Mouse (Mus musculus): ENCODE measurements around the gene Enpp1. TPM values are rescaled to one million over a fixed set of nuclear protein-coding genes. Genes with fewer than 3 reads are reported as not detected.

Enpp1 gene
- 1.7 TPM for polyA plus RNA-seq (2014; fragmentation: Illumina TruSeq; extraction: RNeasy Lipid Tissue Mini Kit (QIAGEN cat#74804); ENCODE audit: low read depth, low replicate concordance)

DNA sequence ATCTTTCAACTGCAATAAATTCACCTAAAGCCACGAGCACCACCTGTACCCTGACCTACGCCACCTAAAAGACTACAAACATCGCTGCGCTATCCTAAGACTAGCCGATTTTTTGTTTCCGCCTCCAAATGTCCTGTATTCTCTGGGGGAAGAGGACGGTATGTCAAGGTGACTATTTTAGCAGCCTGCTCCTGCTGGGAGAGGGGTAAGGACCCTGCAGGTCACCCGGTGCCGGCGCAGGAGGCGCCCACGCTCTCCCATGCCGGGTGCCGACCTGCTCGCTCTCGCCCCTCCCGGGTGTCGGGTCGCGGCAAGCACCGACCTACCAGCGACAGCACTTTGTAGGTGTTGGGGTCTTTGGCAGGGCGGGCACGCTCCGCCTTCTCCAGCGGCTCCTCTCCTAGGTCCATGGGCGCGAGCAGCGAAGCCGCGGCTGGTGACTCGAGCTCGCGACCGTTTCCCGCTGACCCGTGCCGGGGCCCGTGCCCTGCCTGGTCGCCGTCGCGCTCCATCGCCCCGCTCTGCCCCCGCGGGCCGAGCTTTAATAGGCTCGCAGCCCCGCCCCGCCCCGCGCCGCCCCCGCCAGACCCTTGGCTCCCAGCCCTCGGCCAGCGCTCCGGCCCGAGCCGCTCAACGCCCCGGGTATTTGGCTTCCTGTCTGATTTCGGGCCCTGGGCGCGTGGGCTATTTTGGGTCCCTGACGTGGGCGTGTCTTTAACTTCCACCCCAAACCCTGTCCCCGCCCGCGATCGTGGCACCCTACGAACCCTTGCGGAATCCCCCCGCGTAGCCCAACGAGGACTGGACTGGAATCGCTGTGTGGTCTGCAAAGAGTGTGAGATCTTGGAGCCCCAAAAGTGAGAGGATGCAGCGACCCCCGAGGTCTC lies at the start of gene Enpp1:
TSS of gene Enpp1 (minus strand) at position 680 of the 887 bp plus-strand sequence.

DNA sequence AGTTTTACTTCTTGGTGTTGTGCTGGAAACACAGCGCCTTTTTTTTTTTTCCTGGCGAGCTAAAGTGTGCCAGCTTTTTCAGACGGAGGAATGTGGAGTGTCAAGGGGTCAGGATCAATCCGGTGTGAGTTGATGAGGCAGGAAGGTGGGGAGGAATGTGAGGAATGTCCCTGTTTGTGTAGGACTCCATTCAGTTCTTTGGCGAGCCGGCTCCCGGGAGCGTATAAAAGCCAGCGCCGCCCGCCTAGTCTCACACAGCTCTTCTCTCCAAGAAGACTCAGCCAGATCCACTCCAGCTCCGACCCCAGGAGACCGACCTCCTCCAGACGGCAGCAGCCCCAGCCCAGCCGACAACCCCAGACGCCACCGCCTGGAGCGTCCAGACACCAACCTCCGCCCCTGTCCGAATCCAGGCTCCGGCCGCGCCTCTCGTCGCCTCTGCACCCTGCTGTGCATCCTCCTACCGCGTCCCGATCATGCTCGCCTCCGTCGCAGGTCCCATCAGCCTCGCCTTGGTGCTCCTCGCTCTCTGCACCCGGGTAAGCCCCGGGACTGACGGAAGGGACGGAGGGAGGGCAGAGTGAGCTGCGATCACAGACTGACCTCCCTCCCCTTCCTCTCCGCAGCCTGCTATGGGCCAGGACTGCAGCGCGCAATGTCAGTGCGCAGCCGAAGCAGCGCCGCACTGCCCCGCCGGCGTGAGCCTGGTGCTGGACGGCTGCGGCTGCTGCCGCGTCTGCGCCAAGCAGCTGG lies 116.5 kb downstream of the Enpp1 start, which contains the start of gene Ccn2:
TSS of gene Ccn2 (plus strand) at position 193 of the 753 bp plus-strand sequence.

Other genes starting within 250 kb of the Enpp1 start
- gene Ccn2, start 116.7 kb downstream of the Enpp1 start, polyA plus RNA-seq (2014; fragmentation: Illumina TruSeq; extraction: RNeasy Lipid Tissue Mini Kit (QIAGEN cat#74804); ENCODE audit: low read depth, low replicate concordance), result 28.0 TPM
- 0.67 TPM for gene Enpp3, start 130.7 kb upstream of the Enpp1 start, polyA plus RNA-seq (2014; fragmentation: Illumina TruSeq; extraction: RNeasy Lipid Tissue Mini Kit (QIAGEN cat#74804); ENCODE audit: low read depth, low replicate concordance)
- gene Med23, start 157.8 kb upstream of the Enpp1 start, polyA plus RNA-seq (2014; fragmentation: Illumina TruSeq; extraction: RNeasy Lipid Tissue Mini Kit (QIAGEN cat#74804); ENCODE audit: low read depth, low replicate concordance), result 41.4 TPM
- gene Arg1, start 215.3 kb upstream of the Enpp1 start, polyA plus RNA-seq (2014; fragmentation: Illumina TruSeq; extraction: RNeasy Lipid Tissue Mini Kit (QIAGEN cat#74804); ENCODE audit: low read depth, low replicate concordance), result 0.18 TPM

Measured in testis, adult 10 weeks (tissue).